Mouse (Mus musculus) heart, adult 2 months (tissue): ENCODE data around the gene Ska2.

ENCODE experiments used
- CTCF ChIP-seq: fragments of 200-600 bp; IDR thresholded peaks from 2 replicates; pipeline ENCODE4 v1.8.1; 2022; ENCODE audit warnings: antibody characterized with exemption, mild to moderate bottlenecking, moderate library complexity
- EP300 ChIP-seq: fragments of 200-500 bp; IDR thresholded peaks from 2 replicates; pipeline ENCODE4 v1.6.1; 2011; ENCODE audit warnings: low read depth, low read length, control low read depth; ENCODE audit not compliant: insufficient read depth

GRCm38 (mm10) chr11:87062087-87062486 lies 46.9 kb upstream of the Ska2 start:
- TF ChIP-seq EP300 (no peak), CTCF (no peak)
